Mouse (Mus musculus): ENCODE results near the gene Surf4. TPM values are rescaled to one million over a fixed set of nuclear protein-coding genes. Genes with fewer than 3 reads are reported as not detected.

The Surf4 gene
- total and polyA plus RNA-seq, 3 experiments, result 80.9 to 124 (median 87.1) TPM

DNA sequence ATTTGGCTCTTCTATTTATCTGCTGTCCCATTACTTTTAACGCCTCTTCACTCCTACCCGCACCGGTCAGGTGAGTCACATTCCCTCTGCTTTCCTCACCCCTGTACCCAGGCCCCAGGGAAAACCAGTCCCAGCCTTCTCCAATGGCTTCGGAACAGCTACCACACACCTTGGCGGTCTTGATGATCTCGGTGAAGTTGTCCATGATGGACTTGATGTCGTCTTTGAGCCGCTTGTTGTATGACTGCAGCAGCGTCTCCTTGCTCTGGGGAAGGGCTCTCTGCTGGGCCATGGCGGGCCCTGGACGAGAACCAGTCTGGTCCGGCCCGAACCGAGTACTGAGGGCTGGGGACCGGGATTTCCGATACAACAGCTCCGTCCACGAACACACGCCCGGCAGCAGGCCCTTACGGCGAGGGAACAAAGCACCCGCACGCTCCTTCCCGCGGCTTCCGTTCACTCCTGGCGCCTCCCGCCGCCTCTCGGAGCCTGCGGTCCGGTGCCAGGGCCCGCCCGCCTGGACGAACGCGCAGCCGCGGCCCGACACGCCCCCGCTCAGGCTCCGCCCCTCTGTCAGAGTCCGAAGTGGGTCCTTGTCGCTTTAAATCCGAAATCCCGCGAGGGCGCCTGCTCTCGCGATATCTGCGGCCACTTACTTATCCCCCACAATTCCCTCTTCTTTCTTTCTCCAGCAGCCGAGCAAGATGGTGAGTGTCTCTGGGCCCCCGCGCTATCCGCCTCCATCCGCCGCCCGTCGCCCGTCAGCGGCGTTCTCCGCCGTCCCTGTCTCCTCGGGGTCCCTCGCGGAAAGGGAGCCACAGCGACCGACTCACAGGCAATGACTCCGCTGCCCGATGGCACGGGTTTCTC lies 23.4 kb downstream of the Surf4 start, which contains the start of the genes Med22 and Rpl7a:
Gene Med22 (minus strand): TSS at position 554 of the 870 bp plus-strand sequence.
Gene Rpl7a (plus strand): TSS at position 641 of the 870 bp plus-strand sequence.
- no peaks in the 10 kb centered on the region for H3K27me3 ChIP-seq (ENCODE audit: control insufficient read depth, insufficient read depth, low read length)
- peaks cover 7% of the 10 kb centered on the region for H3K36me3 ChIP-seq (ENCODE audit: control insufficient read depth, insufficient read depth, low read length)
- peak within 1 kb of the TSS; percentile 84 for H3K4me3 ChIP-seq
- peaks cover 5% of the 10 kb centered on the region for H3K79me2 ChIP-seq (replicated peaks; ENCODE audit: control insufficient read depth, insufficient read depth, low read length)
- intact Hi-C loops (cut with DNase I), result no loop called here
- H3K9ac ChIP-seq (ENCODE audit: low read depth, low read length), result peak within 1 kb of the TSS; percentile 95
- DNase-seq, result peak; percentile 100
- H3K27ac ChIP-seq, result peak within 1 kb of the TSS; percentile 86
- peak; percentile 28; the same call in 1 of the 2 replicates for TF ChIP-seq EP300 (IDR thresholded peaks at IDR 0.05; ENCODE audit: insufficient read depth, low read depth, low read length)
- TF ChIP-seq POLR2A (IDR thresholded peaks at IDR 0.05; ENCODE audit: insufficient read depth, low read depth, low read length), result peak; percentile 96
- TF ChIP-seq CTCF (IDR thresholded peaks at IDR 0.05), result no peak
- peaks cover 7% of the 10 kb centered on the region for H3K4me1 ChIP-seq (ENCODE audit: control insufficient read depth, insufficient read depth, low read length)
- WGBS, result under 1% methylated on average over 74 of the region's 74 CpGs

DNA sequence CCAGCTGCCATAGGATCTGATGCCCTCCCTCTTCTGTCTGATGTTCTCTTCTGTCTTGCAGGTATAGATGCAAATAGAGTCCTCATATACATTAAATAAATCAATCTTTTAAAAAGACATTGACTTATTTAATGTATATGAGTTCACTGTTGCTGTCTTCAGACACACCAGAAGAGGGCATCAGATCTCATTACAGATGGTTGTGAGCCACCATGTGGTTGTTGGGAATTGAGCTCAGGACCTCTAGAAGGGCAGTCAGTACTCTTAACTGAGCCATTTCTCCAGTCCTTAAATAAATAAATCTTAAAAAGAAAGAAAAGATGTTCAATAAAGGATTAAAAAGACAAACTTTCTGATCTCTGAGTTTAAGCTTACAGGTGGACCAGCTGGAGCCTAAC lies 24.3 kb downstream of the Surf4 start:
- H3K4me3 ChIP-seq, result peak overlapping the region; percentile 84
- intact Hi-C loops (cut with DNase I), result loop anchor here (10.0 kb wide), 2 partner anchors 265 to 465 kb away; partner anchors contain the start of gene Sec16a
- H3K79me2 ChIP-seq (replicated peaks; ENCODE audit: control insufficient read depth, insufficient read depth, low read length), result peaks cover 5% of the 10 kb centered on the region
- DNase-seq, result no peak
- H3K36me3 ChIP-seq (ENCODE audit: control insufficient read depth, insufficient read depth, low read length), result peaks cover 7% of the 10 kb centered on the region
- peaks cover 7% of the 10 kb centered on the region for H3K4me1 ChIP-seq (ENCODE audit: control insufficient read depth, insufficient read depth, low read length)
- no peak overlapping the region for H3K9ac ChIP-seq (ENCODE audit: low read depth, low read length)
- no peaks in the 10 kb centered on the region for H3K27me3 ChIP-seq (ENCODE audit: control insufficient read depth, insufficient read depth, low read length)
- no peak for TF ChIP-seq EP300 (IDR thresholded peaks at IDR 0.05; ENCODE audit: insufficient read depth, low read depth, low read length)
- TF ChIP-seq POLR2A (IDR thresholded peaks at IDR 0.05; ENCODE audit: insufficient read depth, low read depth, low read length), result no peak
- peak; percentile 32 for TF ChIP-seq CTCF (IDR thresholded peaks at IDR 0.05)
- peak overlapping the region; percentile 86 for H3K27ac ChIP-seq

DNA sequence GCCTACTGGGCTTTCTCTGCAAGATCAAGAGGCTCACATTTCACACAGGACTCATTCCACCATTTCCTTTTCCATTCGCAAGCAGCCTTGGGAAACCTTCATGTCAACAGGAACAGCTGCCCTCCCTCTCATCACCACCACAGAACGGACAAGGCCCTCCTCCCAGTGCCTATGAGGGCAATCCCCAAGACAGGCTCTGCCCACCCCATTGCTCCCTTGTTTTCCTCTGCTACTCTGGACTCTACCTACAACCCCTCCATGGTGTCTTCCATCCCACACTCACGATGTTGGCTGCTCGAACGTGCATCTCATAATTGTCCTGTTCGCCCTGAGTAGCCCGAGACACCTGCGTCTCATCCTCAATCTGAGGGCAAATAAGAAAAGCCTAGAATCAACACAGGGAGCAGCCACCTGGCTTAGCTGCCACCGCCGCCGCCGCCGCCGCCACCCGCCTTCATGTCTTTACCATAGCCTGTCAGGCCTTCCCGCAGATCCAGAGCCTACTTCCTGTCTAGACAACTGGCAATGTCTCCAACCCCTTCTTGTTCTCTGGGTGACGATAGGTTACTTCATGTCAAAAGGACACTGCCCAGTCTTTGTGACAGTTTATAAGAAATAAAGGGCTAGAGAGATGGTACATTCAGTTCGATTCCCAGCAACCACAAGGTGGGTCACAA lies 24.9 kb downstream of the Surf4 start:
- Histone ChIP-seq H3K4me1 (ENCODE audit: control insufficient read depth, insufficient read depth, low read length) (peaks cover 8% of the 10 kb centered on the region), H3K4me3 (no peak overlapping the region), H3K36me3 (ENCODE audit: control insufficient read depth, insufficient read depth, low read length) (peaks cover 7% of the 10 kb centered on the region), H3K27ac (no peak overlapping the region), H3K27me3 (ENCODE audit: control insufficient read depth, insufficient read depth, low read length) (no peaks in the 10 kb centered on the region), H3K79me2 (replicated peaks; ENCODE audit: control insufficient read depth, insufficient read depth, low read length) (peaks cover 5% of the 10 kb centered on the region), H3K9ac (ENCODE audit: low read depth, low read length) (no peak overlapping the region; the same call in 1 of the 2 replicates)
- TF ChIP-seq CTCF (IDR thresholded peaks at IDR 0.05), result no peak
- DNase-seq, result no peak
- 66% methylated on average over 18 of the region's 18 CpGs for WGBS
- intact Hi-C loops (cut with DNase I), result loop anchor here (10.0 kb wide), 2 partner anchors 264 to 464 kb away; partner anchors contain the start of gene Sec16a

DNA sequence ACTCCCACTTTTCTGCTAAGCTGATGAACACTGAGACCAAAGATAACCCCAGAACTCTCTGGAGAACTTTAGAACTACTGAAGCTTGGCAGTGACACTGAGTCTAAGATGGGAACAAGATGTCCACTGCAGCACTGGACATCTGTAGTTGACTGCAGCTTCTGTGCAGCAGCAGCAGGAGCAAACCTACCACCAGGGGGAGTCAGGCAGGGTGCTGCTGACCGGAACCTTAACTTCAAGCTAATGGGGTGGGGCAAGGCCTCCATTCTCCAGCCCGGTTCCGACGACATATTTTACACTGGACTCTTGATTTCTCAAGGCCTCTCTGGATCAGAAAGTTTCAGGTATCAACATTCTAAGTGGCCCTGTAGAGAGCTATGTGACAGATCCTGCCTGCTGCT lies 26.6 kb downstream of the Surf4 start:
- H3K79me2 ChIP-seq (replicated peaks; ENCODE audit: control insufficient read depth, insufficient read depth, low read length), result peaks cover 5% of the 10 kb centered on the region
- peaks cover 12% of the 10 kb centered on the region for H3K4me1 ChIP-seq (ENCODE audit: control insufficient read depth, insufficient read depth, low read length)
- no peak overlapping the region for H3K9ac ChIP-seq (ENCODE audit: low read depth, low read length)
- WGBS, result 29% methylated on average over 4 of the region's 4 CpGs
- H3K27me3 ChIP-seq (ENCODE audit: control insufficient read depth, insufficient read depth, low read length), result no peaks in the 10 kb centered on the region
- peaks cover 4% of the 10 kb centered on the region for H3K36me3 ChIP-seq (ENCODE audit: control insufficient read depth, insufficient read depth, low read length)
- H3K4me3 ChIP-seq, result no peak overlapping the region
- intact Hi-C loops (cut with DNase I), result loop anchor here (10.0 kb wide), 2 partner anchors 262 to 462 kb away; partner anchors contain the start of gene Sec16a
- H3K27ac ChIP-seq, result no peak overlapping the region
- no peak for DNase-seq
- TF ChIP-seq CTCF (IDR thresholded peaks at IDR 0.05), result peak; percentile 77
- TF ChIP-seq POLR2A (IDR thresholded peaks at IDR 0.05; ENCODE audit: insufficient read depth, low read depth, low read length), result no peak

DNA sequence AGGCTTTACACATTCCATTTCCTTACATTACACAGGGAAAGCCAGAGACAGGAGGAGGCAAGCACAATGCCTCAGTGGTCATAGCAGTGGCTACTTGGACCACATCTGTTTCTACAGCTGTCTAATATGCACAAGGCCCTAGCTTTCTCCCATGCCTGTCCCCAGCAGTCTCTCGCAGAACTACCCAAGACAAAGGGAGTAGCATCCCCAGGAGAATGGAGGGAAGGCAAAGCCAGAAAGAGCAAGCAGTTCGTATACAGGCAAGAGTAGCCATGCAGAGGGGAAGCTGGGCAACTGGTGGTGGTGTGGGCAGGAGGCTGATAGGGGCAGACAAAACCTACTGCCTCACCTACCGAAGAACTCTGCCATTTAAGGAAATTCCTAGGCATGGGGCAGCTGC lies 27.3 kb downstream of the Surf4 start:
- intact Hi-C loops (cut with DNase I), result loop anchor here (10.0 kb wide), 2 partner anchors 262 to 462 kb away; partner anchors contain the start of gene Sec16a
- H3K4me3 ChIP-seq, result no peak overlapping the region

More for the DNA sequence above, 27.3 kb downstream of the Surf4 start:
- H3K27ac ChIP-seq, result no peak overlapping the region
- H3K4me1 ChIP-seq (ENCODE audit: control insufficient read depth, insufficient read depth, low read length), result peaks cover 10% of the 10 kb centered on the region
- 97% methylated on average over 3 of the region's 3 CpGs for WGBS
- TF ChIP-seq POLR2A (IDR thresholded peaks at IDR 0.05; ENCODE audit: insufficient read depth, low read depth, low read length) (no peak), EP300 (IDR thresholded peaks at IDR 0.05; ENCODE audit: insufficient read depth, low read depth, low read length) (no peak)
- H3K36me3 ChIP-seq (ENCODE audit: control insufficient read depth, insufficient read depth, low read length), result no peaks in the 10 kb centered on the region
- H3K79me2 ChIP-seq (replicated peaks; ENCODE audit: control insufficient read depth, insufficient read depth, low read length), result peaks cover 5% of the 10 kb centered on the region; the same call in 1 of the 2 replicates
- DNase-seq, result no peak
- H3K27me3 ChIP-seq (ENCODE audit: control insufficient read depth, insufficient read depth, low read length), result no peaks in the 10 kb centered on the region
- no peak overlapping the region for H3K9ac ChIP-seq (ENCODE audit: low read depth, low read length)
